Mouse (Mus musculus) lung, adult 2 months (tissue): Measurements from ENCODE around the gene Stk17b.

ENCODE experiments used
- CTCF ChIP-seq: fragments of 200-500 bp; IDR thresholded peaks from 2 replicates; pipeline ENCODE4 v1.5.1; 2011; ENCODE audit warnings: mild to moderate bottlenecking, low read length, control low read depth; ENCODE audit not compliant: insufficient read depth
- POLR2A ChIP-seq: fragments of 200-500 bp; IDR thresholded peaks from 2 replicates; pipeline ENCODE4 v1.6.1; 2011; ENCODE audit warnings: low read depth, mild to moderate bottlenecking, control low read depth, low read length, borderline replicate concordance; ENCODE audit errors: extremely low read depth

- TF ChIP-seq CTCF (no peak), POLR2A (no peak)
These were observed 18.9 kb downstream of the Stk17b start for GRCm38 (mm10) chr1:53766112-53766511.
